ENCODE assay signal across 8 mouse cellular contexts in genomic region chr1:73901496-73901899, GRCm38 (mm10).
A peak's percentile ranks its signal among the peaks of the same experiment; 100 is the strongest.
DNase-seq lines count a peak whose midpoint lies in the region; ATAC-seq and TF ChIP-seq lines count a peak whose summit lies in the region.

No protein-coding gene starts in this region.

- H3K4me2 ChIP-seq in intestine, postnatal 0 days (replicated peaks; ENCODE audit: low read depth): no peak overlapping the region
- H3K4me2 ChIP-seq in midbrain, embryonic 13.5 days (replicated peaks): no peak overlapping the region

- no peak overlapping the region for H3K9ac ChIP-seq in intestine, postnatal 0 days (ENCODE audit: low read depth, low read length)
- H3K9ac ChIP-seq in midbrain, embryonic 13.5 days (replicated peaks): no peak overlapping the region

- peak; percentile 99 for TF ChIP-seq CTCF in intestine, postnatal 0 days (IDR thresholded peaks at IDR 0.05; ENCODE audit: low read depth)

- peak; percentile 75 for DNase-seq in A20 (ENCODE audit: low read depth, low spot score)
- peak; percentile 63 to 64 for DNase-seq in gastrocnemius, adult 8-10 months (ENCODE audit: low spot score in 2 of 2)
- peak; percentile 61 to 78 for DNase-seq in left cerebral cortex, postnatal 36 days (ENCODE audit: low spot score in 2 of 2)
- DNase-seq in spleen, postnatal 14 days (ENCODE audit: low spot score in 2 of 2): peak; percentile 43 to 60

- ATAC-seq in activated CD4-positive, CD25-positive, alpha-beta regulatory T cell, adult 4 months: peak; percentile 78
- peak; percentile 74 for ATAC-seq in common myeloid progenitor, adult 5-6 weeks (replicated peaks; ENCODE audit: low read depth, poor library complexity, severe bottlenecking)
- 0 out of 2 replicates have a peak, but pooled peaks have one; percentile 13 for ATAC-seq in intestine, postnatal 0 days
- ATAC-seq in midbrain, embryonic 13.5 days: peak; percentile 69

- H3K9me3 ChIP-seq in intestine, postnatal 0 days (ENCODE audit: control insufficient read depth): no peaks in the 10 kb centered on the region
- H3K9me3 ChIP-seq in midbrain, embryonic 13.5 days: no peaks in the 10 kb centered on the region

- no peaks in the 10 kb centered on the region for H3K4me1 ChIP-seq in intestine, postnatal 0 days (replicated peaks; ENCODE audit: control insufficient read depth, insufficient read depth, low read length)
- H3K4me1 ChIP-seq in midbrain, embryonic 13.5 days (replicated peaks): peaks cover 11% of the 10 kb centered on the region; the same call in 1 of the 2 replicates

- WGBS in intestine, postnatal 0 days: 16% methylated on average over 3 of the region's 3 CpGs
- 7% methylated on average over 3 of the region's 3 CpGs for WGBS in midbrain, embryonic 13.5 days

- no peak overlapping the region for H3K27ac ChIP-seq in intestine, postnatal 0 days (ENCODE audit: low read depth, low read length)
- H3K27ac ChIP-seq in midbrain, embryonic 13.5 days: no peak overlapping the region

- intact Hi-C loops in left cerebral cortex, postnatal 36 days (cut with DNase I): loop anchor here (1.0 kb wide), 1 partner anchor 224 kb away; the partner anchor contains the start of gene Rufy4

- no peaks in the 10 kb centered on the region for H3K27me3 ChIP-seq in intestine, postnatal 0 days (replicated peaks; ENCODE audit: control insufficient read depth, insufficient read depth, low read length)
- no peaks in the 10 kb centered on the region; the same call in 1 of the 2 replicates for H3K27me3 ChIP-seq in midbrain, embryonic 13.5 days

- H3K36me3 ChIP-seq in intestine, postnatal 0 days (ENCODE audit: control insufficient read depth, insufficient read depth): no peaks in the 10 kb centered on the region
- H3K36me3 ChIP-seq in midbrain, embryonic 13.5 days: no peaks in the 10 kb centered on the region

- no peak overlapping the region for H3K4me3 ChIP-seq in intestine, postnatal 0 days (ENCODE audit: low read depth, low read length)
- no peak overlapping the region for H3K4me3 ChIP-seq in midbrain, embryonic 13.5 days (replicated peaks)

Comparison
In these comparisons a context has a peak if more than half of its experiments do, and no peak if none do; other contexts are left out.
1. ATAC-seq: peak in every context shown above with its lines; median percentile 78 in activated CD4-positive, CD25-positive, alpha-beta regulatory T cell, adult 4 months; 74 in common myeloid progenitor, adult 5-6 weeks; 69 in midbrain, embryonic 13.5 days; 13 in intestine, postnatal 0 days.